Mouse (Mus musculus) thymus, adult 2 months (tissue): ENCODE measurements at regions not wholly inside any gene's neighbourhood (a gene's known extent, or its start where the extent isn't known, plus 50 kb on each side); places are given as distances from the start of the nearest gene placed in this dataset.

Experiments used
- CTCF ChIP-seq: fragments of 200-500 bp; IDR thresholded peaks from 2 replicates; pipeline ENCODE4 v1.5.1; 2012; ENCODE audit warnings: mild to moderate bottlenecking, control low read depth, low read length, moderate library complexity, borderline replicate concordance; ENCODE audit not compliant: control insufficient read depth, poor library complexity, insufficient read depth; ENCODE audit errors: extremely low read depth
- POLR2A ChIP-seq: fragments of 200-500 bp; IDR thresholded peaks from 2 replicates; pipeline ENCODE4 v1.6.1; 2012; ENCODE audit warnings: mild to moderate bottlenecking, low read length, control low read depth, moderate library complexity; ENCODE audit not compliant: control insufficient read depth, poor library complexity, insufficient read depth; ENCODE audit errors: extremely low read depth

- TF ChIP-seq CTCF (no peak), POLR2A (no peak)
Measured at GRCm38 (mm10) chr17:67451966-67452365, 97.7 kb upstream of the Ptprm start.
